Mouse (Mus musculus) mouse embryonic stem cell (cell line): ENCODE results near the gene Irgq.
"Not testable (repeated sequence)": the region's sequence is repeated elsewhere in the genome, so short reads cannot be mapped to it uniquely, and the experiment has no call there.

ENCODE experiments used
- in situ Hi-C, 2 experiments: fragments of 300-500 bp; cut with MboI; formaldehyde crosslinking; loops; 1 replicate in 1 of 2; 3 replicates in 1 of 2; pipeline ENCODE4 v1.14.3; 2019 to 2020; ENCODE audit warnings: low sequenced_read_pairs in 2 of 2, low pct_unique_long_range_greater_than_20kb in 1 of 2, mixed read lengths in 1 of 2; ENCODE audit not compliant: unreplicated experiment in 1 of 2

Gene Irgq

DNA sequence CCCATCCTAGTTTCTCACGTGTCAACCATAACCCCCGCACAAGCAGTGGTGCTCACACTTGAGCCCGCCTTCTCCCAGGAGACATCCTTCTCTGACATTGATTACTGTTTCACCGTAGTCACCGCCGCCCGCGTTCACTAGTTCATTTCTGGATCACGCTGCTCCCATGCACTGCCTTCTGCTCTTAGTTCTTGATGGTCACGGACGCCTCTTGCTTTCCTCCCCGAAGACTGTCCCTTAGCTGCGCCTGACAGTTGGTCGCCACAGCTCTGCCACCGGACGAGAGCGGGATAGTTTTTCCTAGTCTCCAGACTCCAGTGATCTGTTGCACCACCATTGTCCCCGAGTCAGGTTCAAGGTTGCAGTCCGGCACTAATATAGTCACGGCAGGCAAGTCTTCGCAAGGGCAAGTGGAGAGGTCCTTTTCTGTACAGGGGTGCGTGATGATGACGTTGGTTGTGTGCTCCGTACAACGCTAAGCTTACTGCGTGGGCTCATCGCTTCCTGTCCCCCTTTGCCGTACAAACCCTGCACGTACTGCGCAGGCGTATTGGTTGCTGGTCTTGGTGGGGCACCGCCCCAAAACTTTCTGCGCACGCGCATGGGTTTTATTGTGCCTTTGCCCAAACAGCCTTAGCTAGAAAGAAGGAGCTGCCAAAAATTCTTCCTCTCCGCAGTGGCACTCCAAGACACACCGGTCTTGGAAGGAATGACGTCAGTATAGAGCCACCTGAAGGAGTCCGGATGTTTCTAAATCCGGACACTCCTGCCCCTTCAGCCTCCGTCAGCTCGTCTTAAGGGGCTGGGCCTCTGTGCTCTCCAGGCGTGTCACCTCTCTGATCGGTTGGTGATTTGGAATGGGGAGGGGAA lies at the start of gene Irgq:
Gene Irgq, plus strand, starts transcription at position 628 of the 870 bp plus-strand sequence.
- in situ Hi-C loops: loop anchor here in 1 of 2 experiments (5.0 kb wide), 2 partner anchors 53 to 67 kb away; no protein-coding TSS in a partner anchor

GRCm38 (mm10) chr7:24480986-24481473 lies 49.5 kb upstream of the Irgq start:
- in situ Hi-C loops: no loop called here

DNA sequence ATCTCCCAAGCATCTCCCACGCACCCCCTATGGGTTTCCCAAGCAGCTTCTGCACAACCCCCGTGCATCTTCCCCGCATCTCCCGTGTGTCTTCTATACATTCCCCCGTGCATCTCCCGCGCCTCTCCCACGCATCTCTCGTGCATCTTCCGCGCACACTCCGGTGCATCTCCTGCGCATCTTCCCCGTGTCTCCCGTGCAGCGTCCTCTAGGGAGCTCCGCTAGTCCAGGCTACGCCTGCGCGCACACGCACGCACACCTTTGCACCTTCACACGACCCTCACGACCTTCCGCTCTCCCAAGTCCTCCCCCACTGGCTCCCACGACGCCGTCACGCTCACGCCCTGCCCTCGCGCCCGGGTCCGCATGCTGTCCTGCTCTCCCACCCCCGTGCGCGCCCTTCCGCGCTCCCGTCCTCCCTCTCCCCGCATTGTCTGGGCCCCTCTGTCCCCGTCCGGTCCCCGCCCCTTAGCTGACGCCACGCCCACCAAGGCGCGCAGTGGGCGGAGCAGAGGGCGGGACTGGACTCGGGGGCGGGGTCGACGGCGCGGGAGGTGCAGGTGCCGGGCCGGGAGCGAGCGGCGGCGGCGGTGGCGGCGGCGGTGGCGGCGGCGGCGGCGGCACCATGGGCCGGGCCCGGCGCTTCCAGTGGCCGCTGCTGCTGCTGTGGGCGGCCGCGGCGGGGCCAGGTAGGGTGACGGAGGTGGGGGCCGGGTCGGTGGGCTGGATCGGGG lies 48.8 kb upstream of the Irgq start, which contains the start of gene Cadm4:
Gene Cadm4, plus strand, starts transcription at position 550 of the 734 bp plus-strand sequence.
- in situ Hi-C loops: no loop called here

GRCm38 (mm10) chr7:24482208-24483020 lies 48.1 kb upstream of the Irgq start:
- in situ Hi-C loops: no loop called here

GRCm38 (mm10) chr7:24483291-24483690 lies 47.2 kb upstream of the Irgq start:
- in situ Hi-C loops: not testable (repeated sequence)

- in situ Hi-C loops: no loop called here
Observed at GRCm38 (mm10) chr7:24485481-24485880, 45.0 kb upstream of the Irgq start.

DNA sequence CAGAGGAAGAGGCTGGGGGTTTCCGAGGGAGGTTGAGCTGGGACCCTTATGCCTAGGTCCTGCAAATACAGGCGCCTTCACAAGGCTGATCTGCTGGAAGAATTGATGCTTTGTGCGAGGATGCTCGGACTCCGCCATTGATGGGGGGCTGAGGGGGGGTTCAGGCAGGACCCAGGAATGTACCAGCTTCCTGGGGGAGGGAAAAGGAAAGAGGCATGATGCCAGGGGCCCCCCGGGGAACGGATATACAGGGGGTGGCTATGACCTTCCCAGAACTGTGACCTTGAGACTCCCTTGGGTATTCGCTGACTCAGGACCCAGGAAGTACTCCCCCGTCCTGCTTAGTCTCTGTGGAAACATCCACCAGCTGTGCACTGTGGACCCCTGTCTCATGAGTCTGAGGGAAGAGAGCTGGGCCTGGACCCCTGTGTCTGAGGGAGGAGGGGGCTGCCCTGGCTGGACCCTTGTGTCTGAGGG lies 43.8 kb upstream of the Irgq start:
- in situ Hi-C loops: no loop called here

DNA sequence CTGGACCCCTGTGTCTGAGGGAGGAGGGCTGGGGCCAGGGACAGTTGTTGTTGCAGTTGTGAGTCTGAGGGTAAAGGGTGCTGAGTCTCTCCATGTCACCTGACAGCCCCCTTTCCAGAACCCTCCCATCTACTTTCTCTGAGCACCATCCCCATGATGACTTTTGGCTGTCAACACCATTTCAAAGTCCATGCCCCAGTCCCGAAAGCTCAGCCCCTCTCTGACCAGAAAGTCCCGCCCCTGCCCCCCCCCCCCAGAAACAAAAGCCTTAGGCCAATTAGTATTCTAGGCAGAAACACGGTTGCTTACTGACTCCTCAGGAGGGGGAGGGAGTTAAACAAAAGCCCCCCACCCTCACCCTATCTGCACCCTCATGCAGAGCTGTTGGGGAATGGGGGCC lies 43.1 kb upstream of the Irgq start:
- in situ Hi-C loops: no loop called here

GRCm38 (mm10) chr7:24488303-24488702 lies 42.2 kb upstream of the Irgq start:
- in situ Hi-C loops: no loop called here

DNA sequence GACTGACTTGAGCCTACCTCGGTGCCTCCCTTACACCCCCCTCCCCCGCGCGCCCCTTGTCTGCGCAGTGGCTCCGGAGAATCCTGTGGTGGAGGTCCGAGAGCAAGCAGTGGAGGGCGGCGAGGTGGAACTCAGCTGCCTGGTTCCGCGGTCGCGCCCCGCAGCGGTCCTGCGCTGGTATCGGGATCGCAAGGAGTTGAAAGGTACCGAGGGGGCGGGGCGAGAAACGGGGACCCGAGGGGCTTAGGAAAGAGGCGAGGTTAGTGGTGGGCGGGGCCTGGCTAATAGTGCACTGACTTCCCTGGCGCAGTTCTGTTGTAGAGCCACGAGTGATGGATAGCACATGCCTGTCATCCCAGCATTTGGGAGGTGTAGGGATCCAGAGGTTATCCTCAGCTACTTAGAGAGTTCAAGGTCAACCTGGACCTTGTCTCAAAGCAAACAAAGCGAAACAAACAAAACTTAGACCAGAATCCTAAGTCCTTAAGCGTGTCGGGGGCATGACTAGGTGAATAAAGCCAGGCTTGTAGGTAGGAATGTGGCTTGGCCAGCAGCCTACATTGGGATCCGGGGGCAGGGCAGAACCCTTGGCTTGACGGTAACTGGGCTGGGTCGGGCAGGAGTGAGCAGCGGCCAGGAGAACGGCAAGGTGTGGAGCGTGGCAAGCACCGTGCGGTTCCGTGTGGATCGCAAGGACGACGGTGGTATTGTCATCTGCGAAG lies 30.5 kb upstream of the Irgq start:
- in situ Hi-C loops: no loop called here

GRCm38 (mm10) chr7:24500929-24501328 lies 29.6 kb upstream of the Irgq start:
- in situ Hi-C loops: no loop called here

DNA sequence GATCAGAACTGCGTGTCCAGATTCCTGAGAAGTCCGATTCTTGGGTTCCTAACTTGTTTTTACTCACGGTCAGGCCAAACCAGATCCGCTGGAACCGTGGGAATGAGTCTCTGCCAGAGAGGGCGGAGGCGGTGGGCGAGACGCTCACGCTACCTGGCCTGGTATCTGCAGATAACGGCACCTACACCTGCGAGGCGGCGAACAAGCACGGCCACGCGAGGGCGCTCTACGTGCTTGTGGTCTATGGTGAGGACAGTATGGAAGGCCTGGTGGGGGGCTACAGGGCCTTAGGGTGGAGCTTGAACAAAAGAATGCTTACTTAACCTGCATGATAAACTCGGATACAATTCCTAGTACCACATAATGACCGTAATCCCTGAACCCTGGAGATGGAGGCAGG lies 29.0 kb upstream of the Irgq start:
- in situ Hi-C loops: no loop called here

DNA sequence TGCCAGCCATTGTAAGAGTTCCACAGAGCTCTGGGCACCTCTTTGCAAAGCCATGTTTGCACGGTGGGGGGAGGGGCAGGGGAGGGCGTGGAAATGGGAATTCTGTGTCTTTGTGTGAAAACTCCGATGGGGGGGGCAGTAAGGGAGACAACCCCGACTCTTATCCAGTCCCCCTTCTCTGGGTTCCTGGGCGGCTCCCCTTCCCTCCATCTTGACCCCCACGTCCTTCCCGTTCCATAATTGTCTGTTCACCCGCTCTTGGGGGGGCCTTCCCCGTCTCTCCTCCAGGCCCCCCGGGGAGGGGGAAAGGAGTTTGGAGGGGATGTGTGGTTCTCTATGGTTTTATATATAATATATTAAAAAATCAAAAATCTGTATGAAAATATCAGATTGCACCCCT lies 26.5 kb upstream of the Irgq start:
- in situ Hi-C loops: no loop called here

DNA sequence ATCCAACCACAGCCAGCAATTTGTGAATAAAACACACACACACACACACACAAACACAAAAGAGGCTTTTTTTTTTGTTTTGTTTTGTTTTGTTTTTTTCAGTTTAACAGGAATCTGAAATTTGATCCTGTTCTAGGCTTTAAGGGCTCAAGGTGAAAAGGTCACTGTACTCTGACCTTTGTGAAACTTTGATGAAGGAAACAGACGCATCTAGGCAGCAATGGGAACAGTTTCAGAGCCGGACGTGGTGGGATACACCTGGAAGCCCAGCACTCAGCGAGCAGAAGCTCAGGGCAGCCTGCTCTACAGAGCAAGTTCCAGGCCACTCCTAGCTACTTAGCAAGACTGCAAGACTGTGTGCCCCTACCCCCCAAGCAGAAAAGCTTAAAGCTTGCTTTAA lies 25.6 kb upstream of the Irgq start:
- in situ Hi-C loops: no loop called here

DNA sequence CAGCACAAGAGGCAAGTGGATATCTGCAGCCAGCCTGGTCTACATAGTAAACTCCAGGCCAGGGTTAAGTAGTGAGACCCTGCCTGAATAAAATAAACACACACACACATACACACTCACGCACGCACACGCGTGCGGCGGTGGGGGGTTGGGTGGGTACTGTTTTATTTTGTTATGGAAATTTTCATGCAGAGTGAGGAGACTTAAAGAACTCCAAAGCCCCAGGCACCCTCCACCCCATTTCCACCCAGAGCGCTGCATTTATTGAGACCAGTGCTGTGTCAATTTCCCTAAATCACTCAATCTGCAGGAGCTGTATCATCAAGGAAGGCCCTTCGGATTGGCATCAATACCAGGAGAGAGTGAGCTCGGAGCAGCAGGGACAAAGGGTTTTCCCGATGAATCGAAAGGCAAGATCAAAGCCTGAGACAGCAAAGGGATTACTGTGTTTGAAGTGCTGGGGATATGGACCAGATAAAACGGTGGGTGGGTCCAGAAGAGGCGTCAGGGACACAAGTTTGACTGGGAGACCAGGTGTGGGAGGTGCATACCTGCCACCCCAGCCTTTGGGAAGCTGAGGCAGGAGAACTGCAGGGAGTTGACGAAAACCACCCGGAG lies 24.9 kb upstream of the Irgq start:
- in situ Hi-C loops: no loop called here

GRCm38 (mm10) chr7:24506065-24506459 lies 24.4 kb upstream of the Irgq start:
- in situ Hi-C loops: no loop called here

DNA sequence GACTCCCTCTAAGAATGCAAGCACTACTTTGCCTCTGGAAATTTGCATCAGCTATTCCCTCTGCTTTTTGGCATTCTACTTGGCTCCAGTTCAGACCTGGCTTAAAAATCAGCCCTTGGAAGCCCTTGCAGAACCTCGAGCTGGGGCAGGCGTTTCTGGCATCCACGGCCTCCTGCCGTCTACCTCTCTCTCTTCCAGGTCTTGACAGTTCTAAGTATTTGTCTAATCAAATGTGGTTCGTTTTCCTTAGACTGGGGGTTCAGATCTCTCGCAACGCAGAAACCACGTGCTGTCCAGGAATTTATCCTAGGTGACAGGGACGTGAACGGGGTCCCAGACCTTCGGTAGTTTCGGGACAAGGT lies 24.0 kb upstream of the Irgq start:
- in situ Hi-C loops: no loop called here
